Mouse (Mus musculus) gastrocnemius, adult 8-10 months (tissue): ENCODE measurements around the gene Oas3. TPM values are rescaled to one million over a fixed set of nuclear protein-coding genes. Genes with fewer than 3 reads are reported as not detected.

Experiments used
- DNase-seq, 2 experiments: peaks; one replicate each; pipeline ENCODE4 v3.0.0; 2022; ENCODE audit warnings: low spot score in 2 of 2
- total RNA-seq, 4 experiments: library from RNA; stranded (reverse); gene quantifications; 2 replicates each; pipeline ENCODE4 v1.2.4; 2022

Gene Oas3
- total RNA-seq, 4 experiments from 2014 or later: not detected

GRCm38 (mm10) chr5:120754215-120754614 lies 23.2 kb downstream of the Oas3 start:
- DNase-seq: no peak

DNA sequence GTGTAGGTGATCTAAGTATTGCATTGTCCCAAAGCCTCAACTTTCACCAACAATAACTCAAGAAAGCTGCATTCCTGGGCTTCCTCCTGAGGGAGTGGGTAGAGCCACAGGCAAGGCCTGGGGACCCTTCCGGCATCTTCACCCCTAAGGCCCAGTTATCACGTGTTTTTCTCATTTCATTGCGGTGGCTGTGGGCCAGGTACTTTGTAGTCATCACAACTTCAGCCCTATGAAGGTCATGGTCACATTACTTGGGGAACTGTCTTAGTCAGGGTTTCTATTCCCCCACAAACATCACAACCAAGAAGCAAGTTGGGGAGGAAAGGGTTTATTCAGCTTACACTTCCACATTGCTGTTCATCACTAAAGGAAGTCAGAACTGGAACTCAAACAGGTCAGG lies 24.7 kb downstream of the Oas3 start:
- DNase-seq: no peak

- no peak for DNase-seq
Measured at GRCm38 (mm10) chr5:120751206-120751605, 26.3 kb downstream of the Oas3 start.

GRCm38 (mm10) chr5:120749688-120750087 lies 27.8 kb downstream of the Oas3 start, which contains the start of gene Oas2:
Oas2 (minus strand) TSS chr5:120749853.
- DNase-seq: no peak

DNA sequence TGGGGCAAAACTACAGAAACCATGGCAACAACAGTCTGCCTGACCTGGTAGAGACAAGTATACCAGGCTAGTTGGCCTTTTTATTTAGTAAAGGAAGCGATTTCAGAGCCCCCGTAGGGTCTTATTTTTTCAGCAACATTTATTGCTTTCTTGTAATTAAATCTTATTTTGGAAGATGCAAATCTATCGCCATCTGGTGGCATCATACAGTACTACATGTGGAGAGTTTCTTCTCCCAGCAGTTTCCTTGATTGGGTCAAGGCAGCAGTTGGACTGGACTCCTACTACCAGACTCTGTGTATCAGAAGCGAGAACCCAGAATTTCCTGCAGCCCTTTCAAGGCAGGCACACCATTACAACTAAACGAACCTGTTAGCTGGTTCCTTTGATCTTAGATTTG lies 31.0 kb downstream of the Oas3 start:
- no peak for DNase-seq

DNA sequence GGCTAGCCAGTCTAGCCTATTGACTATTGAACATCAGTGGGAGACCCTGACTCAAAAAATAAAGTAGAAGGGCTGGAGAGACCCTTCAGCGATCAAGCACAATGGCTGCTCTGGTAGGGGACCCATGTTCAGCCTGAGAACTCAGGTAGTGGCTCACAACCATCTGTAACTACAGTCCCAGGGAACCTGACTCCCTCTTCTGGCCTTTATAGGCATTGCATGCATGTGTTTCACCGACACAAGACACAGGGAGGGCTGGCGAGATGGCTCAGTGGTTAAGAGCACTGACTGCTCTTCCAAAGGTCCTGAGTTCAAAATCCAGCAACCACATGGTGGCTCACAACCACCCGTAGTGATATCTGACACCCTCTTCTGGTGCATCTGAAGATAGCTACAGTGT lies 35.3 kb downstream of the Oas3 start:
- no peak for DNase-seq

GRCm38 (mm10) chr5:120734380-120734990 lies 43.0 kb downstream of the Oas3 start:
- no peak for DNase-seq

DNA sequence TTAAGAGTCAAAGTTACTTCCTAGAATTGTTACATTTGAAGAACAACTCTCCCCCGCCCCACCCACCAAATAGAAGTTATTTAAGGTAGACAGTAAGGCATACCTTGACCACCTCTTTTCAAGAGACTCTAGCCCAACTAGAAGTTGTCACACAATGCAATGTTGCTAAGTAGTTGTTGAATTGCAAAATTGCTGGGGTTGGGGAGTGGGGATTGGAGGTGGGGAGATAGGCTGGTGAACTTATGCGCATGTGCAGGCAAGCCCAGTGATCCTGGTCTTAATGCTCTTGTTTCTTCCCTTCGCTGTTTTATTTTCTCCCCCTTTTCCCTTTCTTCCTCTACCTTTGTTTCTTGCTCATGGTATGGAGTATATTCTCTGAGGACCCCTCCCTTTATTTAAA lies 43.8 kb downstream of the Oas3 start:
- no peak for DNase-seq

- DNase-seq: no peak
Measured at GRCm38 (mm10) chr5:120732740-120733139, 44.7 kb downstream of the Oas3 start.

DNA sequence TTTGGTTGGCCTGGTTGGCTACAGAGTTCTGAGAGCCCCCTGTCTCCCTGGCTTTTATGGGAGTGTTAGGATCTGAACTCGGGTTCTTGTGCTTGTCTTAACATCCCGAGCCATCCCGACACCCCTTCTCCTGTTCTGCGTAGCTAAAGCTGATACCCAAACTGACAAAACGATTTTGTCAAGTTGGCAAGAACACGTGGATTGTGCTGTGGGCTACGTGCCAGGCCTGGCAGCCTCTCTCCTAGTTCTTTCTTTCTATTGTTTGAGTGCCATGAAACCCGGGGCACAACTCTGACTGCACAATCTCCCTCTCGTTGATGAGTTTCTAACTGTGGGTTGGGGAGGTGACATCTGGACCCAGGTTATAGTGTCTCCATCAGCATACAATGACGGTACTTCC lies 48.1 kb downstream of the Oas3 start:
- DNase-seq: no peak

DNA sequence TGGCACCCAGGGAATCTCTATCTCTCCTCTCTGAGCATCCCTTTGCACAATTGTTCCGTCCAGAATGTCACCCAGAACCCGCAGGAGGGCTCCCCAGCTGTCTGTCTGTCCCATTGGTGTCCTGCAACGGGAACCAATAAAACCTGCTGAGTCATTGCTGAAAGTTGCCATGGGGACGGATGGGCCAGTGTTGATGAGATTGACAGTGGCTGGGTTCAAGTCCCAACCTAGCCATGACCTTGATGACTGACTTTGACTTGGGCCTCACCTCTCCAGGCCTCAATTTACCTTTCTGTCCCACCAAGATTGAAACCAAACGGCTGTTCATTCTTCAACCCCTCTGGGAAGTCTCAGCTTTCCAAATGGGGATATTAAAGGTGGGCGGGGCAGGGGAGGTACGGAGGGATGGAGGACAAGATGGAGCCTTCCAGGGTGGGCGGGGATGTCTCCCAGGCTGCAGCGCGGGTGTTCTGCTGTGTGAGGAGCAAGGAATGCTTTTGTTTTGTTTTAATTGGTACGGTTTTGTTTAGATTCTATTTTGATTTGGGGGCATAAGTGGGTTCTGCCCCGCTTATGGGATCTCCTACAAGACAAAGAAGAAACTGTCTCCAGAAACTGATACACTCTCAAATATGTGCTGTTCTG lies 51.5 kb downstream of the Oas3 start:
- no peak for DNase-seq

DNA sequence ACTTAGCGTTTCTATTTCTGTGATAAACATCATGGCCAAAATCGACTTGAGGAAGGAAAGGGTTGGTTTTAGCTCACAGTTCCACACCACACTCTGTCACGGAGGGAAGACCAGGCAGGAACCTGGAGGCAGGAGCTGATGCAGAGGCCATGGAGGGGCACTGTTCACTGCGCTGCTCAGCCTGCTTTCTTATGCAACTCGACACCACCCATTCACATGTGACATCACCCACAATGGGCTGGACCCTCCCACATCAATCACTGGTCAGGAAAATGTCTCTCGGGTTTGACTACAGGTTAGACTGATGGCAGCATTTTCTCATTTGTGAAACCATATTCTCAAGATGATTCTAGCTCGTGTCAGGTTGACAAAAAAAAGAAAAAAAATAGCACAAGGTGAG lies 56.5 kb downstream of the Oas3 start:
- no peak for DNase-seq

DNA sequence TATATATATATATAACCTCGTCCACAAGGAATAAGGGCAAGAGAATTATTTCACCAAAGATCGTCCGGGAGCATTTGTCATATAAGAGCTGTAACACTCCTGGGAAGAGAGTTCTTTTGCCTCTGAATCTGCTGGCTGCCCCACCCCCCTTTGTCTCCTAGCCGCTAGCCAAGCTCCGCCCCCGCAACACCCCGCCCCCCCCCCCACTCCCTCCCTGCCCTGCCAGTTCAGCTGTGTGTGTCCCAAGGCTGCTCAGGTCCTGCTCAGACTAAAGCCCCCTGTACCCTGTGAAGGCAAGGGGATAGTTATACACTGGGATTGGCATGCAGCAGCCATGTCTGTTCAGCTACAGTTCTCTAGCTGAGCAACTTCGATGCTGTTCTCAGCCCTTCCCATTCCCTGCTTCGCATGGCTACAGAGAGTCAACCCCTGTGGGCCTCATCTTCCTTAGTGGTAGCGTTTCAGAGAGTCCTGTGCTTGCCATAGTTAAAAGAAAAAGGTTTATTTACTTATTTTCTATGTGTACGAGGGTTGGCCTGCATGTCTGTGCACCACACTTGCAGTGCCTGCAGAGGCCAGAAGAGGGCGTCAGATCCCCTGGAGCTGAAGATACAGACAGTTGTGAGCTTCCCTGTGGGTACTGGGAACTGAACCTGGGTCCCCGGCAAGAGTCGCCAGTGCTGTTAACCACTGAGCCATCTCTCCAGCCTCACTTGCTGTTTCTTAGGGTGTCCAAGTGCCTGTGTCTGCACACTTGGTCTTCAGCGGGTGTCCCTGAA lies 58.7 kb downstream of the Oas3 start:
- DNase-seq: no peak

GRCm38 (mm10) chr5:120717136-120717535 lies 60.3 kb downstream of the Oas3 start:
- no peak for DNase-seq

DNA sequence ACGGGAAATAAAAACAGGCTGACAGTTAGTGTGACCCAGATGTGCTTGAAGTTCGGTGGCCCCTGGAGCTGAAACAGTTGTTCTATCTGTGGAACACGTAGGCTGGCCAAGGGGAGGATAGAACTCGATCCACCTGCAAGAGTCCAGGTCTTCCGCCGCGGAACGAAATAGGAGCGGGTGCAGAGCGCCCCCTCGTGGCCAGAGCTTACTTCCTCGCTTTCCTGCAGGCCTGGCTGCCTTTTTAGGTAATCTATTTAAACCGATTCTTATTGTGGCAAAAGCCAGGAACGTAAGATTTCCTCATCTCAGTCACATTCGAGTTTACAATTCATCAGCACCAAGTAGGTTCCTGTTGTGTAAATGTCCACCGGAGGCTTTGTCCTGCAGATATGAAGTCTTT lies 63.1 kb downstream of the Oas3 start:
- DNase-seq: no peak

GRCm38 (mm10) chr5:120712721-120713120 lies 64.7 kb downstream of the Oas3 start:
- DNase-seq: no peak

DNA sequence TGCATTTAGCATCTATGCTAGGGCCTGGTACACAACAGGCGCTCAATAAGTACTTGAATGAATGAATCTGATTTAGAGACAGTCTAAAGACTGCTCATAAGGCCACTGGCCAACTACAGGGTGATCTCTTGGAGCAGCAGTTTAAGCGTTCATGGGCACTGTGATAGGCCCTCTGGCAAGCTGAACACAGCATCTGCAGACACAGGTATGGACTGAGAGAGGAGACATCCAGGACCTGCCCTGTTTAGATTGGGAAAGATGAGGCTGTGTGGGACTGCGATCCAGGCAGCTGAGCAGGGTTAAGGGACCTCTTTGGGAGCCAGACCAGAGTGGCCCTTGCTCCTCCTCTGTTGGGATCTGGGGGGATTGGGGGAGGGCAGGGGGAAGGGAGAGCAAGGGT lies 65.6 kb downstream of the Oas3 start, which contains the start of gene Dtx1:
Dtx1 (minus strand) TSS at position 101 of the 400 bp plus-strand sequence.
- DNase-seq: no peak

- no peak for DNase-seq
Measured at GRCm38 (mm10) chr5:120711416-120711815, 66.0 kb downstream of the Oas3 start.

- no peak for DNase-seq
Measured at GRCm38 (mm10) chr5:120710826-120711248, 66.6 kb downstream of the Oas3 start.

GRCm38 (mm10) chr5:120710161-120710825 lies 67.2 kb downstream of the Oas3 start:
- no peak for DNase-seq

DNA sequence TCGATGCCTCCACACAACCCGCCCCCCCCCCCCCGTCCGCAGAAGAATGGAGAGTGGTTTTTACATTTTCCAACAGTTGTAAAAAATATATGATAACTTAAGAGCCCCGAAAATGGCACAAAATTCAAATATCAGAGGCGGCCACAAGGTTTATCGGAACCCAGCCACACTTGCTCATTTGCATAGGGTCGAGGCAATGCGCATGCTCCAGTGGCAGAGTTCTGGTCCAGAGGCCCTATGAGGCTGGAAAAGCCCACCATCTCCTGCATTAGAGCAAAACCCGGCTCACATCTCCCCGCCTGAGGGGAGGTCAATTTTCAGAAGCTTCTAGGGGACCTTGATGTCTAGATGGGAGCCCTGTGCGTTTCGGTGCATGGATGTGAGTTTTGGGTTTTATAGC lies 70.5 kb downstream of the Oas3 start:
- DNase-seq: no peak

DNA sequence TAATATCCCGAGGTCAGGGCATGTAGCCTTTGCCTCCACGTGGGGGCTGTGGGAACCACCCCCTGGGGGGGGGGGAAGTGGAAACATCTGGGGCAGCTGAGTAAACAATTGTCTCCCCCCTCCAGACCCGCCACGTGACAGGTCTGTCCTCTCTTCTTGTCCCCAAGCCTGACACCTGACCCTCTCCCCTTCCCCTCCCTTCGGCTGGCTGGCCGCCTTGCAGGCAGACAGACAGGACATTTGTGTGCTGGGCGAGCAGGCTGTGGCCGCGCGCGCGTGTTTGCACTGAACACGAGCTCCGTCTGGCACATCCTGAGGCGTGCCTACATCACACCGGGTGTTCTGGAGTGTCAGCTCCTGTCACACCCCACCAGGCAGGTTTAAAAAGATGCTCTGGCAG lies 70.9 kb downstream of the Oas3 start:
- no peak for DNase-seq
